Mouse (Mus musculus) E14TG2a.4 (cell line): ENCODE results near the gene Alox12b.

ENCODE experiments used
- CTCF ChIP-seq: conservative IDR thresholded peaks from 2 replicates; pipeline ENCODE4 v1.5.1; 2014; ENCODE audit warnings: low read length
- NANOG ChIP-seq: IDR thresholded peaks from 2 replicates; pipeline ENCODE4 v1.6.1; 2014; ENCODE audit warnings: borderline replicate concordance, low read length, mixed read lengths

DNA sequence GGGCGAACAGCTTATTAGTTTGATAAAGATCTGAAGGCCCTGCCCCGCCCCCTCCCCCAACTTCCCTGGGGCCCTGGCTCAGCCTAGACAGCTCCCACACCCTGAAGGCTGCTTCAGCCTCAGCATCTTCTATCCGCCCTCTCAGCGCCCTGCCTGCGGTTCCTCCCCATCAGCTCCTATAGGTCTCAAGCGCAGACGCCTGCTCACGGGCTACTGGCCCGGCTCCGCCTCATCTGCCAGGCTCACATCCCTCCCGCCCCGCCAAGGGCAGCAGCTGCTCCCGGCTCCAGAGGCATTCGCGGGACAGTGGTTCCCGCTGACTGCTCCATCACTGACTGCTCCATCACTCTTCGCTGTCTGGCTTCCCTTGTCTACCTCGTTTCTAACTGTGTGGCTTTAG, at the start of gene Alox12b:
- TF ChIP-seq CTCF (no peak), NANOG (no peak)
